Mouse (Mus musculus) activated CD4-positive, CD25-positive, alpha-beta regulatory T cell, adult 4 months (primary cell): ENCODE data around the gene Gm572. TPM values are rescaled to one million over a fixed set of nuclear protein-coding genes. Genes with fewer than 3 reads are reported as not detected.

Source experiments
- ATAC-seq: one replicate; pipeline ENCODE4 v1.8.0; 2017
- polyA plus RNA-seq, 2 experiments: library from polyadenylated mRNA; unstranded; fragments of 100-300 nt; shearing (Covaris generic); gene quantifications; one replicate each; pipeline ENCODE4 v1.2.1; 2017

Gene Gm572
- polyA plus RNA-seq, 2 experiments from 2014 or later, result not detected

DNA sequence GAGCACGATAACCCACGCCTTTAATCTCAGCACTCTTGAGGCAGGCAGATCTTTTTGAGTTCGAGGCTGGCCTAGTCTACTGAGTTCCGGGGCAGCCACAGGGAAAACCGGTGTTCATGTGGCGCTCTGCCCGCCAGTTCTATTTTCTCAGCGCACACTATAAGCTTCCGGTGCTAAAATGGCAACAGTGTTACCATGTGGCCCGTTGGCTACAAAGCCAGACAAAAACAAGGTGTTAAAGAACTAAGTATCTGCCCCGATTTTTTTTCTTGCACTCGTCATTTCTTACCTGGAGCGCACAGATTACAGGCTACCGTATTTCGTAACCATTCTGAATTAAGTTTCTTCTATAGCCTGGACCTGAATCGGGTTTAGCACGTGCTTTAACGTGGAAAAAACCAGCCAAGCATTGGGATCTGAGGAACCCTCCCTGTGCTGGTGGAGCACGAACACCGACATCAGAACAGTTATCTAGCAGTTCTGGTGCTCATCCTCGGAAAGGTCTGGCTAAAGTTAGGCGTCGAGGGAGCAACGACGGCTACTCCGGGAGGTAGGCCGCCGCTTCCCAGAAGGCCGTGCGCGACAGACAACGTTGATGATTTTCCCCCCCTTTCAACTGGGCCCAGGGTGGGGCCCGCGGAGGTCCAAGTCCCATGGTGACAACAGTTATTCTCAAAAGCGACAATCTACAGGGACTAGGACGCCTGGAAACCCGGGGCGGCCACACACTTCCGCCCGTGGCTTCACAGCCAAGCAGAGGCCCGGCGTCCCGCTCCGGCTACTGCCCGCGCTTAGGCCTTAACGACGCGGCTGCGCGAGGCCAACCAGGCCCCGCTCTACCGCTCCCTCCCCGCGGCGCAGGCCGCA lies 17.1 kb upstream of the Gm572 start:
- ATAC-seq, result peak; percentile 37

- ATAC-seq, result peak; percentile 88
These were observed 16.4 kb upstream of the Gm572 start, which contains the start of gene Tardbp for GRCm38 (mm10) chr4:148626623-148627185. Gene Tardbp (minus strand): TSS chr4:148627019.

DNA sequence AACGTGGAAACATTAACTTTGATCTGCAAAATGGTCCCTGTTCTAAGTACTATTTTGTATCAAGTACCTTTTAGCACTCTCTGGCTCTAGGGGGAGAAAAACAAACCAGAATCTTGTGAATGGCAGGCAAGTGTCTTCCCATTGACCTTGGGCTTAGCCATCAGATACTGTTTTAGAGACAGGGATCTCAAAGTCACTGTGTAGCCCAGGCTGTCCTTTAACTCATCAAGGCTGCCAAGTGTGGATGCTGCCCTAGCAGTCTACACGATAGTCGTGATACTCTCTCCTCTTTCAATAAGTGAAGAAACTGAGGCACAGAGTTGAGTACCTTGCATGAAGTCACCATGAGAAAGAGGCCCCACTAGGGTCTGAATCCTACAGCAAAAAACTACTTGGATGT lies 15.9 kb upstream of the Gm572 start:
- ATAC-seq, result no peak

- ATAC-seq, result no peak
These were observed 11.0 kb upstream of the Gm572 start for GRCm38 (mm10) chr4:148632013-148632692.

DNA sequence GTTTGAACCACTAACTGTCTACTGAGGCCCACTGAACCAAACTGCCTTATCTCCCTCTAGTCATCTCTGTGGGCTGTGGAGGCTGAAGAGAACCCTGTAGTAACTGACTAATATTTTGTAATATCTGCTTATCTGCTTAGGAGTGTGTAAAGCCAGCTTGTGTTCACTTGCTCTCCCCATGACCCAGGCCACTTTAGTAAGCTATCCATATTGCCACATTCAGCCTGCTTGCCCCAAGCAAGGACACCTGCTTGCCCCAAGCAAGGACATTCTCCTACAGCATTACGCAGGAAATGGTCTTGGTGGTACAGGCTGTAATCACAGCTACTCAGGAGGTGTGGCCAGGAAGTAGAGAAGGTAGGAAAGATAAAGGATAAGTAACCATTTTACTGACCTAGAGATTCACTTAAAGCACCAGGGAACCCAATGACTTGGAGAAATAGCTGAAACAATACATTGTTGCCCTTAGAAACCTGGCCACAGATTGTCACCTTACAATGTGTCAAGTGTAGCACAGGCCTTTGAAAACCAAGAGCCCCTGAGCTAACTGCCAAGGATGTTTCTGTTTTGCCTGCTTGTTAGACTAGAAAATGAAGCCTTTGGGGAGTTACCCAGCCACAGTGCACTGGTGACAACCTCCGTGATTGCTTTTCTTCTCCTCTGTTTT lies 9.6 kb upstream of the Gm572 start:
- no peak for ATAC-seq

GRCm38 (mm10) chr4:148635309-148635708 lies 7.8 kb upstream of the Gm572 start:
- no peak for ATAC-seq

GRCm38 (mm10) chr4:148638302-148638701 lies 4.8 kb upstream of the Gm572 start:
- no peak for ATAC-seq

DNA sequence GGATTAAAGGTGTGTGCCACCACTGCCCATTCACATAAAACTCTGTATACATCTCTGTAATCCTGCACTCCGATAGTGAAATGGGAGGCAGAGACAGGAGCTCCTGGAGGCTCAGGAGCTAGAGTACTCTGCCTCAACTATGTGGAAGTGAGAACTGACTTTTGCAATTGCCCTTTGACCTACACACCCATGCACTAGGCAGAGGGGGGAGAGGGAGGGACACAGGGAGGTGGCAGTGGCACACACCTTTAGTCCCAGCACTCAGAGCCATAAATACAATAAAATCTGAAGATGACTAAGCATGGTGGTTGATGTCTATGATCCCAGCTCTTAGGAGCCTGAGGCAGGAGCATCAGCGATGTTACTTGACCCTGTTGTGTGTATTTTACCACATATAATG lies 3.7 kb upstream of the Gm572 start:
- ATAC-seq, result no peak

DNA sequence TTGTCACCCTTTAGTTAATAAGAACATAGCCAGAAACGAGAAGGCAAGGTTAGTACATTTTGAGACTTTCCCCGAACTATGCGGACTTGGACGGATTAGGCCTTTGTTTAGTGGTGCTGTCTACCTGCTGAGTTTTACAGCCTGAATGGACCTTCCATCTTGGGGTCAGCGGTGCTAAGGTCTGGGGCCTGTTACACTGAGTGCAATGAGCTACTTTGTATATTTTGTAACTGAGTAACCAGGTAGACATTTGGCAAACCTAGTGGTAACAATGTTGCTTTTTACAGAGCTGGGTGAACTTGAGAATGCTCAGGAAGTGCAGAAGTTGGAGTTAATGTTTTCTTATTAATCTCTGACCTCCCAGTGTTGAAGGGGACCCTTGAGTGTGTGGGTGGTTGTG lies 2.0 kb upstream of the Gm572 start:
- no peak for ATAC-seq

DNA sequence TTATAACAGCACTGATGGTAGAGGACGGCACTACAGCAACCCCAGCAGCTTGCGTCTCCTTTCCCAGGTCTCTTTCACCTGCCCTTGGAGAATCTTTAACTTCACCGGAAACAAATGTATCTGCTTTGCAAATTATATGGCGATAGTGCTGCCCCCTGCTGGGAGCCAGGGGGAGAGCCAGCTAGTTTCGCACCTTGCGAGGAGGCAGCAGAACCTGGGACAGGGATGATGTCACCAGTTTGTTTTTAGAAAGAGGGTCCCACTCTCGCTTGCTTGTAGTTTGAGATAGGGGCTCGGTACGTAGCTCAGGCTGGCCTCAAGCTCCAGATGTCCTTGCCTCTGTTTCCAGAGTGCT lies 1.0 kb downstream of the Gm572 start:
- peak; percentile 79 for ATAC-seq

DNA sequence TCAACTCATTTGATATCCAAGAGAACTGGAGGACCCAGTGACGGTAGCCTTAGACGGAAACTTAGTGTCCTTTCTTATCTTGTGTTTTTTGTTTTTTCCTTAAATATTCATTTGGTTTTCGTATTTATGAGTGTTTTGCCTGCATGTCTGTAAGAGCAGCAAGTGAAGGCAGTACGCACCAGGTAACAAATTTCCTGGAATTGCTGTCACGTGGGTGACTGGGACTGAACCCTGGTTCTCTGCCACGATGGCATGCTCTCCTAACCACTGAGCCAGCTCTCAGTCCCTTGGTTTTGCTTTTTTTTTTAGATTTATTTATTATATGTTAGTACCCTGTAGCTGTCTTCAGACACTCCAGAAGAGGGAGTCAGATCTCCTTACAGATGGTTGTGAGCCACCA lies 1.8 kb downstream of the Gm572 start:
- ATAC-seq, result no peak

DNA sequence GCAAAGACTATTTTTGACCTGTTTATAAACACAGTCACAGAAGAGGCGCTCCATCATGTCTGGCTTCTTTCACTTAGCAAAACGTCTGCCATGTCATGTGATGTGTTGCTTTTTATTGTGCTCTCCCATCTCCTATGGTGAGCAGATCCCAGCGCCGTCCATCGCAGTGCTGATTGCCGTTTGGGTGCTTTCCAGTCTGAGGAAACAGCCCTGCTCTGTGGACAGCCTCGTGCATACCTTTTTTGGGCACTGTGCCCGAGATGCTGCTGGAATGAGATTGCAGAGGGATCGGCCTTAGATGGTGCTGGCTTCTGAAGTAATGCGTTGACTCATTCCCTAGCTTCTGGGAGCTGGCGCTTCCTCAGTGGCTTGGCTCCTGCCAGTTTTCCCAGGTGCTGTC lies 3.5 kb downstream of the Gm572 start:
- no peak for ATAC-seq

DNA sequence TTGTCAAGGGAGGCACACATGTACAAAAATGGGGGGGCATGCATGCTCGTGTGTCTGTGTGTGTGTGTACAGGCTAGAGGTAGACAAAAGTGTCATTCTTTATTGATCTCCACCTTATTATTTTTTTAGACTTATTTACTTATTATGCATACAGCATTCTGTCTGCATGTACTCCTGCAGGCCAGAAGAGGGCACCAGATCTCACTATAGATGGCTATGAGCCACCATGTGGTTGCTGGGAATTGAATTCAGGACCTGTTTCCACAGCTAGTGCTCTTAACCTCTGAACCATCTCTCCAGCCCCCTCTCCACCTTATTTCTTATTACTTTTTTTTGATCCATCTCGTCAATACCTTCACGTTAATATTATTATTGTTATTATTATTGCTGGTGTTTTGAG lies 6.2 kb downstream of the Gm572 start:
- ATAC-seq, result no peak

DNA sequence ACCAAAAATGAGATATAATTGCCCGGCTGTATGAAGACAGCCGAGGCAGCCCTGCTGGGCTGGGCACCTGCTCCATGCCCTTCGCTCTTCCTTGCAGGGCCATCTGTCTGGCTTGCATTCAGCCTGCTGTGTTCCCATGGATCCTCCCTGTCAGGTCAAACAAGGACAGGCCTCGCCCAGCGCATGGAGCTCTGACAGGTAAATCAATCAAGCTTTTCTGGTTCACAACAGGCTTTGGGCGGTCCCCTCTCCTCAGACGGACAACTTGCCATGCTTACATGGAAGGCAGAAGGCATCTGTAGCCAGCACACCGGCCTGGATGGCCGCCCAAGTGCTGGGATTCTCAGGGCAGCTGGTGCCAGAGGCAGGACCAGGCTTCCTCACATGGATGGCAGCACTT lies 7.9 kb downstream of the Gm572 start:
- no peak for ATAC-seq

DNA sequence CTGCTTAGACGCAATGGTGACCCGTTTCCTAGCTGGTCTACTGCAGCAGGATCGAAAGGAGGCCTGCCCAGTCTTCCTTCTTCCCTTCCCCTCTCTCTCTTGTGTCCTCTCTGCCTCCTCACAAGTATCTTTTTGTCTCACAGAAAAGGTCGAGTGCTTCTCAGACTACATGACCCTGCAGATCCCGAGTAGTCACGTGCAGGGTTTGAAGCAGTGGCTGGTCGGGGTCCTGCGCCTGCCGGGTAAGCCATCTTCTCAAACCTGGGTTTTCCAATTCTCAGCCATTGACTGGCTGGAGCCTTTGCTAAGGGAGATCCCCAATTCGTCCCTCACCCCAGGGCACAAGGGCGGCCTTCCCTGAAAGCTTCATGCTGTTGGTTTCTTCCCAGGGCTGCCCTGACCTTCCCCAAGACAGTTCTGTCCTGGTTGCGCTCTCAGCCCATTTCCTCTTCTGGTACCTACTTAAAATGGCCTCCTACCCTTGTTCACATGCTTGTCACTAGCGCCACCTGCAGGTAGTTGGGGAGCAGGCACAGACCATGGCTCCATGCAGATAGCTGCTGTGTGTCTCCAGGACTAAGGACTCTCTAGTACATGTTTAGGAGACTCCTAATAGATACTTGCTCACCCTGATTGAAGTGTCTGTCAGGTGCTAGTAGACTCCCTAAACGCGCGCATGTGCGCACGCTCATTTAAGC lies 11.7 kb downstream of the Gm572 start:
- no peak for ATAC-seq

DNA sequence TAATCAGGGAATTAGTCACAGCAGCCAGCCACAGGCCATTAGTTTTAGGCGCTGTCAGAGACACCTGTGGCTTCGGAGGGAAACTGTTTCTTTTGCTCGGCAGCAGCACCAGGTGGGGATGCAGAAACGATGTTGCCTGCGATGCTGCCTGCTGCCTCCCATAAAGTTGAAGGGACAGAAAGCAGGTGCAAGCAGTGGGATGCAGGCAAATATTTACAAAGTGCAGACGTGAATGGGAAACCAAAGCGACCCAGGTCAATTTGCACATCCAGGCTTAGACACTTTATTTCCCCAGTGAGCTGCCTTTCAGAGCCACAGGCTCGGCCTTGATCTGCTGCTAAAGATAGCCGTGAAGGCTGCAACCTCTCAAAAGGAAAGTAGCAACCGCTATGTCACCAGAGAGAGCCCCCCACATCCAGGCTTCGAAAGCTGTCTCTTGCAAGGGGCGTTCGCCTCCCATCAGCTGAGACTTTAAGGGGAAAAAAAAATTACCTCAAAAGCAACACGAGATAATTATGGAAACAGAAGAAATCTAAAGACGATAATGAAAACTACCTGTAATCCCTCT lies 13.7 kb downstream of the Gm572 start:
- ATAC-seq, result no peak

DNA sequence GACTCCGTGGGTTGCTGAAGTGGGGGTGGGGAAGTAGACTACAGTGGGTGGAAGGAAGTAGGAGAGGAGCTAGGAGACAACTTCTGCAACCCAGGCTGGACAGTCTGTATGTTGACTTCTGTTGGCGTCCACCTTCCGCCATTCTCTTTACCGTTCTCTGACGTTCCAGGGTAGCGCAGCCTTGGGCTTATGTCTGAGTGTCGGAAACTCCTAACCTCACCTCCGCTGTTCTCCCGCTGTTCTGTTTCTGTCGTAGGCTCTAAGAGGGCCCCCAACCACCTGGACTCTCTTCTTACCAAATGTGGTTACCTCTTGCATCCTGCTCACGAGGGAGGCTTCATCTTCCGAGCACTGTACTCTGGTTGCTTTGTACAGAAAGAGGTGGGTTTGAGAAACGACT lies 14.7 kb downstream of the Gm572 start:
- peak; percentile 32 for ATAC-seq

- no peak for ATAC-seq
These were observed 17.1 kb downstream of the Gm572 start for GRCm38 (mm10) chr4:148660174-148660573.

DNA sequence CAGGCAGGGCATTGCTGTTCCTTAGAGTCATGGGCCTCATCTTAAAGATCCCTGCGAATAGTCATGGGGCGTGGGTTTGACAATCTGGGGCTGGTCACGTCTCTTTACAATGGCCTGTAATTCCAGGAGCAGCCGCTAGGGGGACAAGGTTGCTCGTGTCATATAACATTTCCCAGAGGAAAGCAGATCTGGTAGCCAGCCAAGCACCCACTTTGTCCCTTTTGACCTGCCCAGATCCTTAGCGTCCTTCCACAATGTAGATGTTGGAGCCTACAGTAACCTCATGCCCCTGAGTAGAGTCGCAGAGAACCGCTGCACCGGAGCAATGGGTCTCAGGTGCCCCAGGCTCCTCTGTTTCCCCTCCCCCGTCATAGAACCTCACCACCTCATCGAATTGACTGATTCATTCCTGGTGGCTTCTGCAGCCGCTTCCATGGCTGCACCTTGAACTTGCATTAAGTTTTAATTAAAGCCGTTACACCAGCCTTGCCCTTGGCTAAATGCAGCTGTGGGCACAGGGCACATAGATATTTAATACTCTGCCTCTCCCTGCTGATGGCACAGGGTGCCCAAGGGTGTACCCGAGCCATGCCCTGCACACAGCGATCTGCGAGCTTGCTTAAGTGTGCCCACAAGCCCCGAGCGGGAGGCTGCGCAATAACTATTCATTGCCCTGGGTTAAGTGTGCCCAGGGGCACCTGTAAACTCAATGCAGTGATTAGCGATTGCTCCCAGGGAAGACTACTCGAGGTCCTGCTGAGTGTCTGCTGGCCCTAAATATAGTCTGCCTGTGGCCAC lies 19.2 kb downstream of the Gm572 start:
- no peak for ATAC-seq

- no peak for ATAC-seq
These were observed 20.2 kb downstream of the Gm572 start for GRCm38 (mm10) chr4:148663326-148663725.

DNA sequence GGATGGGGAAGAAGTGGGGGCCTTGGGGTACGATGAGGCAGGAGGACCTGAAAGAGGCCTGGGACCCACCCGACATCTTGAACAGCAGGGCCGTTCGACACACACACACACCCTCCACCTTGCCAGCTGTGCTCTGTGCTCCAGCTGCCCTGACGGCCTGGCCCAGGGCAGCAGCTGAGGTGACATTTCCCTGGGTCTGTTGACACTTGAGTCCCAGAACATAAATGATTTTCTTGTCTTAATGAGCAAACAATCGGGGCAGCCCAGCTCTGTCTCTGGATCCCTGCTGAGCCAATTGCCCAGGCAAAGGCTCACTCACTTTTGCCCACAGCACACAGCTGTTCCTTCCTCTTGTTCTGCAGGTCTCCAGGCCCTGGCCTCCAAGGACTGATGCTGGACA lies 20.9 kb downstream of the Gm572 start:
- no peak for ATAC-seq
